Mouse (Mus musculus) embryonic facial prominence, embryonic 12.5 days (tissue): ENCODE measurements around the gene Oxct1. TPM values are rescaled to one million over a fixed set of nuclear protein-coding genes. Genes with fewer than 3 reads are reported as not detected.
A peak's percentile ranks its signal among the peaks of the same experiment; 100 is the strongest.

Experiments used
- ATAC-seq: fragments of 200-750 bp; cut with Nextera tagmentation; 2 replicates; pipeline ENCODE4 v1.8.0; 2017; ENCODE audit not compliant: insufficient number of reproducible peaks, insufficient read depth, low FRiP score, low TSS enrichment
- H3K27ac ChIP-seq: fragments of 300-500 bp; sonication (generic); 2 replicates; pipeline ENCODE4 v1.5.1; 2016; ENCODE audit warnings: mild to moderate bottlenecking
- H3K27me3 ChIP-seq: fragments of 300-500 bp; sonication (generic); 2 replicates; pipeline ENCODE4 v1.6.1; 2016; ENCODE audit warnings: mild to moderate bottlenecking, moderate library complexity
- H3K36me3 ChIP-seq: fragments of 300-500 bp; sonication (generic); 2 replicates; pipeline ENCODE4 v1.6.1; 2016; ENCODE audit warnings: mild to moderate bottlenecking
- H3K4me1 ChIP-seq: fragments of 300-500 bp; sonication (generic); 2 replicates; pipeline ENCODE4 v1.6.1; 2016
- H3K4me2 ChIP-seq: fragments of 300-500 bp; sonication (generic); replicated peaks from 2 replicates; pipeline ENCODE4 v1.6.1; 2016; ENCODE audit warnings: mild to moderate bottlenecking, moderate library complexity
- H3K4me3 ChIP-seq: fragments of 300-500 bp; sonication (generic); 2 replicates; pipeline ENCODE4 v1.5.1; 2016; ENCODE audit warnings: mild to moderate bottlenecking
- H3K9ac ChIP-seq: fragments of 300-500 bp; sonication (generic); 2 replicates; pipeline ENCODE4 v1.6.1; 2016; ENCODE audit warnings: mild to moderate bottlenecking, moderate library complexity
- H3K9me3 ChIP-seq: fragments of 300-500 bp; sonication (generic); 2 replicates; pipeline ENCODE4 v1.6.1; 2016; ENCODE audit warnings: mild to moderate bottlenecking, moderate library complexity
- WGBS: fragments of 180-500 bp; shearing (Covaris S2); methylation state at CpG from one replicate; pipeline ENCODE4 v1.1.7; 2016; 5-methylcytosine and 5-hydroxymethylcytosine counted together
- polyA plus RNA-seq: library from polyadenylated mRNA; unstranded; fragments of >200 nt; fragmentation: Nextera tagmentation; extraction: Ambion mirVana; gene quantifications from 2 replicates; pipeline ENCODE4 v1.2.1, GENCODE M21; 2016

Oxct1 gene
- 198 and 215 TPM in 2 replicates for polyA plus RNA-seq

- under 1% methylated on average over 45 of the region's 45 CpGs for WGBS
- Histone ChIP-seq H3K4me1 (peaks cover 9% of the 10 kb centered on the region; the same call in 1 of the 2 replicates), H3K4me2 (peak within 1 kb of the TSS; percentile 57), H3K4me3 (peak within 1 kb of the TSS; percentile 76), H3K9ac (peak within 1 kb of the TSS; percentile 77), H3K36me3 (no peaks in the 10 kb centered on the region), H3K27me3 (no peaks in the 10 kb centered on the region), H3K27ac (peak within 1 kb of the TSS; percentile 96), H3K9me3 (no peaks in the 10 kb centered on the region)
- peak; percentile 97 for ATAC-seq
Measured at GRCm38 (mm10) chr15:4026231-4026773, at the start of gene Oxct1. Gene Oxct1 (plus strand): TSS chr15:4026383.

GRCm38 (mm10) chr15:3978279-3978678, 47.9 kb upstream of the Oxct1 start:
- Histone ChIP-seq H3K4me2 (no peak overlapping the region), H3K4me1 (no peaks in the 10 kb centered on the region), H3K27ac (no peak overlapping the region), H3K9ac (no peak overlapping the region), H3K36me3 (peaks cover 10% of the 10 kb centered on the region; the same call in 1 of the 2 replicates), H3K4me3 (no peak overlapping the region), H3K9me3 (no peaks in the 10 kb centered on the region), H3K27me3 (no peaks in the 10 kb centered on the region)
- WGBS = 90% methylated on average over 2 of the region's 2 CpGs
- ATAC-seq = no peak

DNA sequence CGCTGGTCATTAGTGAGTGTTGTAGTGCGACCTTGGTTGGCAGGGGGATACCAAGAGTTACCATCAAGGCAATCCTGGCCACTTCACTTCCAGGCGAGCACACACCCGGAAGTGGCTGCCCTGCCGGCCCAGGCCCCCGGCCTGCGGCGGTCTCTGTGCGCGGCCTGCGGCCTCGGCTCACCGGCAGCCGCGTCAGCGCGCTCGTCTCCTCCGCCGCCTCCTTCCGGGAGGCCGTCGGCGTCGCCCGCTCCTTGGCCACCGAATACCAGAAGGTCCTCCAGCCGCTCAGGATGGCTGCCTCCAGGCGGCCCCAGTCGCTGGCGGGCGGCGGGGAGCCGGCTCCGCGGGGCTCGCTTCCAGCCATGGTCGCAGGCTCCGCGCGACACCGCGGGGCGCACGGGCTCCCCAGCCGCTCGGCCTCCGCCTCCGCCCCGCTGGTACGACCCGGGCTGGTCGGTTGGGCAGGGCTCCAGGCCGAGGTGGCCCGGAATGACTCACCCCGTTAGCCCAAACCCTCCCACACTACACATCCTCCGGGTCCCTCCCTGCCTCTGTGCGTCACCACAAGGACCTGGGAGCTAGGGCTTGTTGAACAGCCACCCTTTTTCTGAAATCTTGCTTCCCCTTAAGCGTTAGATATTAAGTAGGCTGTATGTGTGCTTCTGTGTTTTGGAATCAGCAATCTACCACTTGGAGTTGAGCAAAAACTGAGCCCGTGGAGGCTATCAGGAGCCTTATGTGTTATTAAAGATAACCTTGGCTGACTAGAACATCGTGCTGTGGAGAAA, 46.9 kb upstream of the Oxct1 start, which contains the start of gene Fbxo4:
Fbxo4 (minus strand) TSS at position 513 of the 788 bp plus-strand sequence.
- H3K36me3 ChIP-seq = peaks cover 16% of the 10 kb centered on the region; the same call in 1 of the 2 replicates
- H3K4me3 ChIP-seq = peak within 1 kb of the TSS; percentile 67
- 1% methylated on average over 61 of the region's 61 CpGs for WGBS
- peak within 1 kb of the TSS; percentile 72 for H3K4me2 ChIP-seq
- no peaks in the 10 kb centered on the region for H3K9me3 ChIP-seq
- peak within 1 kb of the TSS; percentile 96 for H3K27ac ChIP-seq
- H3K4me1 ChIP-seq = no peaks in the 10 kb centered on the region
- peak within 1 kb of the TSS; percentile 87 for H3K9ac ChIP-seq
- peak; percentile 92 for ATAC-seq
- H3K27me3 ChIP-seq = no peaks in the 10 kb centered on the region

GRCm38 (mm10) chr15:3979871-3980270, 46.3 kb upstream of the Oxct1 start:
- Histone ChIP-seq H3K36me3 (peaks cover 19% of the 10 kb centered on the region), H3K27ac (peak overlapping the region; percentile 96), H3K4me3 (no peak overlapping the region), H3K27me3 (no peaks in the 10 kb centered on the region), H3K4me1 (no peaks in the 10 kb centered on the region), H3K4me2 (peak overlapping the region; percentile 72), H3K9me3 (no peaks in the 10 kb centered on the region), H3K9ac (no peak overlapping the region)
- 86% methylated on average over 3 of the region's 3 CpGs for WGBS
- no peak for ATAC-seq

DNA sequence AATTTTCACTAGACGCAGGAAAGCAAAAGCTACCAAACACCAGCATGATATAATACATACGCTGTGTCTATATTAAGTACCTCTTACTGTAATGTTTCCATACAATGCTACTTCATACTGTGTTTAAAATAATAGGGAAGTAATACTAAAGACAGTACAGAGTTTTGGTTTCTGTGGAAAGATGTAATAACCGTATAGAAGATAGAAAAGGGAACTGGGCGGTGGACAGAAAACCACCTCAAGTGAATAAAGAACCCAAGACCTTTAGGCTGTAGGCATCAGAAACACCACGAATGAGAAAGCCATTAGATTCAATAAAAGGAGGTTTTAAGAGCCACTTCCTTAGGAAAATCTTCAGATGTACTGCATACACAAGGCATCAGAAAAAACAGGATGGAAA, 43.5 kb upstream of the Oxct1 start:
- 93% methylated on average over 5 of the region's 5 CpGs for WGBS
- Histone ChIP-seq H3K36me3 (peaks cover 37% of the 10 kb centered on the region), H3K4me3 (no peak overlapping the region), H3K9me3 (no peaks in the 10 kb centered on the region), H3K4me2 (no peak overlapping the region), H3K4me1 (no peaks in the 10 kb centered on the region), H3K27ac (no peak overlapping the region), H3K27me3 (no peaks in the 10 kb centered on the region), H3K9ac (no peak overlapping the region)
- no peak for ATAC-seq

DNA sequence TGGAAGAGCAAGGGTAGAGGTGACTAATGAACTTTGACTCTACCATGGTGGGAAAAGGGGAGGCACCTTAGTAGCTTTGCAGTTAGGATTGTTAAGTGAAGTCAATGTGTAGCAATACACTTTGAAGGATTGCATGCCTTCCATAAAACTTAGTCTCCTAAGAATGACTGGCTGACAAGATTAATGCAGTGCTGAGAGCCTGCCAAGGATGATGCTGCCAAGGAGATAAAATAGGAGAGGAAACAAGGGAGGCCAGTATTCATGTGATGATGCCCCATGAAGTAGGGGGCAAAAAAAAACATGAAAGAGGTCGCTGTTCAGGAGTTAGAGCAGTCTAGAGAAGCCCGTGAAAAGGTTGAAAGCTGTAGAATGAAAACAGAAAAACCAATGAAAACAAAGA, 41.3 kb upstream of the Oxct1 start:
- WGBS = 86% methylated on average over 2 of the region's 2 CpGs
- Histone ChIP-seq H3K27me3 (no peaks in the 10 kb centered on the region), H3K36me3 (peaks cover 51% of the 10 kb centered on the region), H3K4me3 (no peak overlapping the region), H3K9me3 (no peaks in the 10 kb centered on the region), H3K4me1 (no peaks in the 10 kb centered on the region), H3K4me2 (no peak overlapping the region), H3K27ac (no peak overlapping the region), H3K9ac (no peak overlapping the region)
- no peak for ATAC-seq

DNA sequence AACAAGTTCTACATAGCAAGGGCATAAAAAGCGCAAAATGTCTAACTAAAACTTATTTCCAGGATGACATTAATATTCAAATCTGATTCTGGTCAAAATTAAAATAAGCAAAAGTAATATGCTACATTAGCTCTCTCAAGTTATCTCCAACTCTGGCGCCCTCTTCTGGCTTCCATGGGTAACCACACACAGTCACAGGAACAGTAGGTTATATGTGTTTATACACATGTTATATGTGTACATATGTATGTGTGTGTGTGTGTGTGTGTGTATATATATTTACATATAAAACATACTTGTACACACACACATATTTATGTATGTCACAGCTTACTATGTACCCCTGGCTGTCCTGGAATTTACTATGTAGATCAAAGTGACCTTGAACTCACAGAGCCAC, 38.2 kb upstream of the Oxct1 start:
- 65% methylated on average over 2 of the region's 2 CpGs for WGBS
- peaks cover 59% of the 10 kb centered on the region for H3K36me3 ChIP-seq
- no peaks in the 10 kb centered on the region for H3K9me3 ChIP-seq
- no peak for ATAC-seq
- no peak overlapping the region for H3K4me3 ChIP-seq
- H3K27ac ChIP-seq = no peak overlapping the region
- no peaks in the 10 kb centered on the region for H3K27me3 ChIP-seq
- H3K9ac ChIP-seq = no peak overlapping the region
- no peak overlapping the region for H3K4me2 ChIP-seq
- no peaks in the 10 kb centered on the region for H3K4me1 ChIP-seq

- Histone ChIP-seq H3K27ac (peak overlapping the region; percentile 93), H3K4me2 (peak overlapping the region; percentile 48), H3K9ac (peak overlapping the region; percentile 72), H3K9me3 (no peaks in the 10 kb centered on the region), H3K27me3 (no peaks in the 10 kb centered on the region), H3K4me1 (peaks cover 5% of the 10 kb centered on the region), H3K4me3 (peak overlapping the region; percentile 70), H3K36me3 (peaks cover 17% of the 10 kb centered on the region; the same call in 1 of the 2 replicates)
- no peak for ATAC-seq
- WGBS = 22% methylated on average over 14 of the region's 14 CpGs
Measured at GRCm38 (mm10) chr15:3994852-3995447, 31.2 kb upstream of the Oxct1 start.

- H3K4me2 ChIP-seq = peak within 1 kb of the TSS; percentile 52
- H3K9me3 ChIP-seq = no peaks in the 10 kb centered on the region
- peaks cover 5% of the 10 kb centered on the region for H3K4me1 ChIP-seq
- no peaks in the 10 kb centered on the region for H3K27me3 ChIP-seq
- peak; percentile 98 for ATAC-seq
- H3K36me3 ChIP-seq = peaks cover 11% of the 10 kb centered on the region; the same call in 1 of the 2 replicates
- H3K27ac ChIP-seq = peak within 1 kb of the TSS; percentile 93
- H3K4me3 ChIP-seq = peak within 1 kb of the TSS; percentile 70
- peak within 1 kb of the TSS; percentile 72 for H3K9ac ChIP-seq
- under 1% methylated on average over 61 of the region's 61 CpGs for WGBS
Measured at GRCm38 (mm10) chr15:3995448-3996266, 30.5 kb upstream of the Oxct1 start, which contains the start of gene AW549877. Gene AW549877 (minus strand): TSS chr15:3995744.

- Histone ChIP-seq H3K4me1 (peaks cover 5% of the 10 kb centered on the region), H3K4me2 (peak overlapping the region; percentile 52), H3K9ac (peak overlapping the region; percentile 55; the same call in 1 of the 2 replicates), H3K4me3 (peak overlapping the region; percentile 70), H3K27me3 (no peaks in the 10 kb centered on the region), H3K36me3 (peaks cover 8% of the 10 kb centered on the region; the same call in 1 of the 2 replicates), H3K9me3 (no peaks in the 10 kb centered on the region), H3K27ac (peak overlapping the region; percentile 76)
- no peak for ATAC-seq
- 20% methylated on average over 14 of the region's 14 CpGs for WGBS
Measured at GRCm38 (mm10) chr15:3996267-3997010, 29.7 kb upstream of the Oxct1 start.
